Mouse (Mus musculus): ENCODE data around the gene Itch. TPM values are rescaled to one million over a fixed set of nuclear protein-coding genes. Genes with fewer than 3 reads are reported as not detected.
A peak's percentile ranks its signal among the peaks of the same experiment; 100 is the strongest.

Itch gene
- polyA plus RNA-seq, 2 experiments: 6.0 to 14.2 TPM

- TF ChIP-seq EP300 (IDR thresholded peaks at IDR 0.05; ENCODE audit: low read depth) (no peak), CTCF (IDR thresholded peaks at IDR 0.05; ENCODE audit: low read depth) (no peak)
- H3K4me1 ChIP-seq (replicated peaks; ENCODE audit: control insufficient read depth in 2 of 2, insufficient read depth in 2 of 2, low read length in 1 of 2): no peaks in the 10 kb centered on the region
- H3K27ac ChIP-seq: no peak overlapping the region
- no peak overlapping the region for H3K9ac ChIP-seq (replicated peaks)
- no peak overlapping the region for H3K4me2 ChIP-seq (ENCODE audit: low read depth)
- WGBS (ENCODE audit: insufficient replicate concordance): 60% methylated on average over 5 of the region's 5 CpGs
- H3K27me3 ChIP-seq (ENCODE audit: control insufficient read depth, insufficient read depth, low read length): no peaks in the 10 kb centered on the region
- DNase-seq (ENCODE audit: low read depth in 3 of 3, low spot score in 3 of 3) (no peak), ATAC-seq (ENCODE audit: insufficient read depth) (no peak)
- no peaks in the 10 kb centered on the region for H3K36me3 ChIP-seq (replicated peaks; ENCODE audit: control insufficient read depth, insufficient read depth, low read depth)
- no peaks in the 10 kb centered on the region for H3K9me3 ChIP-seq (ENCODE audit: control insufficient read depth, low read length)
- H3K4me3 ChIP-seq (ENCODE audit: insufficient read depth in 1 of 2, low read depth in 2 of 2, low read length in 2 of 2): no peak overlapping the region
Observed at GRCm38 (mm10) chr2:155266896-155267295, 133.6 kb downstream of the Itch start.

GRCm38 (mm10) chr2:155271957-155272356, 138.6 kb downstream of the Itch start:
- Histone ChIP-seq H3K27ac (no peak overlapping the region), H3K4me3 (ENCODE audit: insufficient read depth in 1 of 2, low read depth in 2 of 2, low read length in 2 of 2) (no peak overlapping the region), H3K9me3 (ENCODE audit: control insufficient read depth, low read length) (no peaks in the 10 kb centered on the region), H3K36me3 (replicated peaks; ENCODE audit: control insufficient read depth, insufficient read depth, low read depth) (no peaks in the 10 kb centered on the region), H3K27me3 (ENCODE audit: control insufficient read depth, insufficient read depth, low read length) (no peaks in the 10 kb centered on the region), H3K4me1 (replicated peaks; ENCODE audit: control insufficient read depth in 2 of 2, insufficient read depth in 2 of 2, low read length in 1 of 2) (peaks cover 3% of the 10 kb centered on the region in 2 experiments; a peak in 2 of 4 replicates), H3K4me2 (ENCODE audit: low read depth) (no peak overlapping the region), H3K9ac (replicated peaks) (no peak overlapping the region)
- 74% methylated on average over 6 of the region's 6 CpGs for WGBS (ENCODE audit: insufficient replicate concordance)
- ATAC-seq (ENCODE audit: insufficient read depth) (no peak), DNase-seq (ENCODE audit: low read depth in 3 of 3, low spot score in 3 of 3) (no peak)
- TF ChIP-seq CTCF (IDR thresholded peaks at IDR 0.05; ENCODE audit: low read depth): peak; percentile 68
- TF ChIP-seq EP300 (IDR thresholded peaks at IDR 0.05; ENCODE audit: low read depth): no peak

- Histone ChIP-seq H3K9ac (replicated peaks) (no peak overlapping the region), H3K27me3 (ENCODE audit: control insufficient read depth, insufficient read depth, low read length) (no peaks in the 10 kb centered on the region), H3K4me2 (ENCODE audit: low read depth) (no peak overlapping the region), H3K4me1 (replicated peaks; ENCODE audit: control insufficient read depth in 2 of 2, insufficient read depth in 2 of 2, low read length in 1 of 2) (peaks cover 3% of the 10 kb centered on the region in 2 experiments; a peak in 2 of 4 replicates), H3K9me3 (ENCODE audit: control insufficient read depth, low read length) (no peaks in the 10 kb centered on the region), H3K36me3 (replicated peaks; ENCODE audit: control insufficient read depth, insufficient read depth, low read depth) (no peaks in the 10 kb centered on the region), H3K27ac (no peak overlapping the region), H3K4me3 (ENCODE audit: insufficient read depth in 1 of 2, low read depth in 2 of 2, low read length in 2 of 2) (no peak overlapping the region)
- DNase-seq (ENCODE audit: low read depth in 3 of 3, low spot score in 3 of 3): no peak
- TF ChIP-seq EP300 (IDR thresholded peaks at IDR 0.05; ENCODE audit: low read depth) (no peak), CTCF (IDR thresholded peaks at IDR 0.05; ENCODE audit: low read depth) (no peak)
- 64% methylated on average over 10 of the region's 10 CpGs for WGBS (ENCODE audit: insufficient replicate concordance)
- ATAC-seq (ENCODE audit: insufficient read depth): no peak
Observed at GRCm38 (mm10) chr2:155272396-155273170, 139.3 kb downstream of the Itch start.

GRCm38 (mm10) chr2:155273603-155274002, 140.3 kb downstream of the Itch start:
- no peak for TF ChIP-seq CTCF (IDR thresholded peaks at IDR 0.05; ENCODE audit: low read depth)
- no peak for TF ChIP-seq EP300 (IDR thresholded peaks at IDR 0.05; ENCODE audit: low read depth)

GRCm38 (mm10) chr2:155276195-155276594, 142.9 kb downstream of the Itch start, which contains the start of gene Map1lc3a:
Gene Map1lc3a, plus strand, starts transcription at chr2:155276297.
- H3K4me2 ChIP-seq (ENCODE audit: low read depth): peak within 1 kb of the TSS; percentile 97
- peak; percentile 86 to 89 (median 89) for DNase-seq (ENCODE audit: low read depth in 3 of 3, low spot score in 3 of 3)
- TF ChIP-seq EP300 (IDR thresholded peaks at IDR 0.05; ENCODE audit: low read depth) (no peak), CTCF (IDR thresholded peaks at IDR 0.05; ENCODE audit: low read depth) (no peak)
- no peak within 1 kb of the TSS; the same call in 1 of the 2 replicates for H3K27ac ChIP-seq
- no peaks in the 10 kb centered on the region for H3K9me3 ChIP-seq (ENCODE audit: control insufficient read depth, low read length)
- 1% methylated on average over 47 of the region's 47 CpGs for WGBS (ENCODE audit: insufficient replicate concordance)
- H3K9ac ChIP-seq (replicated peaks): peak within 1 kb of the TSS; percentile 81
- no peaks in the 10 kb centered on the region for H3K27me3 ChIP-seq (ENCODE audit: control insufficient read depth, insufficient read depth, low read length)
- H3K4me3 ChIP-seq (ENCODE audit: insufficient read depth in 1 of 2, low read depth in 2 of 2, low read length in 2 of 2): peak within 1 kb of the TSS; percentile 72 to 97
- peak; percentile 89 for ATAC-seq (ENCODE audit: insufficient read depth)
- peaks cover 3% of the 10 kb centered on the region in 2 experiments; a peak in 2 of 4 replicates for H3K4me1 ChIP-seq (replicated peaks; ENCODE audit: control insufficient read depth in 2 of 2, insufficient read depth in 2 of 2, low read length in 1 of 2)
- no peaks in the 10 kb centered on the region for H3K36me3 ChIP-seq (replicated peaks; ENCODE audit: control insufficient read depth, insufficient read depth, low read depth)

More at GRCm38 (mm10) chr2:155273603-155274002, 140.3 kb downstream of the Itch start:
- Histone ChIP-seq H3K9me3 (ENCODE audit: control insufficient read depth, low read length) (no peaks in the 10 kb centered on the region), H3K27me3 (ENCODE audit: control insufficient read depth, insufficient read depth, low read length) (no peaks in the 10 kb centered on the region), H3K4me3 (ENCODE audit: insufficient read depth in 1 of 2, low read depth in 2 of 2, low read length in 2 of 2) (no peak overlapping the region), H3K4me2 (ENCODE audit: low read depth) (no peak overlapping the region), H3K27ac (no peak overlapping the region), H3K9ac (replicated peaks) (no peak overlapping the region), H3K36me3 (replicated peaks; ENCODE audit: control insufficient read depth, insufficient read depth, low read depth) (no peaks in the 10 kb centered on the region), H3K4me1 (replicated peaks; ENCODE audit: control insufficient read depth in 2 of 2, insufficient read depth in 2 of 2, low read length in 1 of 2) (peaks cover 3% of the 10 kb centered on the region in 2 experiments; a peak in 2 of 4 replicates)
- WGBS (ENCODE audit: insufficient replicate concordance): 73% methylated on average over 8 of the region's 8 CpGs
- ATAC-seq (ENCODE audit: insufficient read depth) (no peak), DNase-seq (ENCODE audit: low read depth in 3 of 3, low spot score in 3 of 3) (no peak)

Other genes with a start within 250 kb of the Itch start
- gene Eif2s2, start 240.6 kb upstream of the Itch start, polyA plus RNA-seq (2012; rRNA removed): 20.6 and 46.0 TPM in 2 replicates
- gene Eif2s2, start 240.6 kb upstream of the Itch start, polyA plus RNA-seq (2014; fragmentation: Nextera tagmentation; extraction: Ambion mirVana): 86.9 and 88.0 TPM in 2 replicates
- gene Gm14226, start 115.2 kb upstream of the Itch start, polyA plus RNA-seq (2012; rRNA removed): 0.14 and 0.16 TPM in 2 replicates
- 0.36 and 0.49 TPM in 2 replicates for gene Gm14226, start 115.2 kb upstream of the Itch start, polyA plus RNA-seq (2014; fragmentation: Nextera tagmentation; extraction: Ambion mirVana)
- gene Ahcy, start 59.0 kb upstream of the Itch start, polyA plus RNA-seq (2012; rRNA removed): 88.4 and 89.4 TPM in 2 replicates
- 61.3 and 65.7 TPM in 2 replicates for gene Ahcy, start 59.0 kb upstream of the Itch start, polyA plus RNA-seq (2014; fragmentation: Nextera tagmentation; extraction: Ambion mirVana)
- 101 and 178 TPM in 2 replicates for gene Dynlrb1, start 103.0 kb downstream of the Itch start, polyA plus RNA-seq (2012; rRNA removed)
- gene Dynlrb1, start 103.0 kb downstream of the Itch start, polyA plus RNA-seq (2014; fragmentation: Nextera tagmentation; extraction: Ambion mirVana): 149 and 154 TPM in 2 replicates
- gene Map1lc3a, start 142.8 kb downstream of the Itch start, polyA plus RNA-seq (2012; rRNA removed): 7.7 and 9.1 TPM in 2 replicates
- 16.1 and 17.8 TPM in 2 replicates for gene Map1lc3a, start 142.8 kb downstream of the Itch start, polyA plus RNA-seq (2014; fragmentation: Nextera tagmentation; extraction: Ambion mirVana)
- 16.7 and 20.1 TPM in 2 replicates for gene Pigu, start 223.9 kb downstream of the Itch start, polyA plus RNA-seq (2012; rRNA removed)
- gene Pigu, start 223.9 kb downstream of the Itch start, polyA plus RNA-seq (2014; fragmentation: Nextera tagmentation; extraction: Ambion mirVana): 22.2 and 24.4 TPM in 2 replicates
- 2.2 and 2.7 TPM in 2 replicates for gene Trp53inp2, start 247.6 kb downstream of the Itch start, polyA plus RNA-seq (2012; rRNA removed)
- 1.4 and 1.9 TPM in 2 replicates for gene Trp53inp2, start 247.6 kb downstream of the Itch start, polyA plus RNA-seq (2014; fragmentation: Nextera tagmentation; extraction: Ambion mirVana)

Measured in liver, embryonic 14.5 days (tissue).